Mouse (Mus musculus) hindbrain, embryonic 10.5 days (tissue): ENCODE results near the gene Olfr1135. TPM values are rescaled to one million over a fixed set of nuclear protein-coding genes. Genes with fewer than 3 reads are reported as not detected.

Experiments
- DNase-seq: peaks from one replicate; pipeline ENCODE4 v3.0.0-alpha.2; 2017; ENCODE audit warnings: low spot score
- H3K27ac ChIP-seq: fragments of 300-500 bp; sonication (generic); 2 replicates; pipeline ENCODE4 v1.5.1; 2016; ENCODE audit warnings: mild to moderate bottlenecking, moderate library complexity
- H3K27me3 ChIP-seq: fragments of 300-500 bp; sonication (generic); 2 replicates; pipeline ENCODE4 v1.6.1; 2016; ENCODE audit warnings: mild to moderate bottlenecking; ENCODE audit not compliant: poor library complexity, insufficient read depth, severe bottlenecking
- H3K36me3 ChIP-seq: fragments of 300-500 bp; sonication (generic); 2 replicates; pipeline ENCODE4 v1.6.1; 2016; ENCODE audit warnings: mild to moderate bottlenecking, moderate library complexity
- H3K4me1 ChIP-seq: fragments of 300-500 bp; sonication (generic); replicated peaks from 2 replicates; pipeline ENCODE4 v1.6.1; 2016; ENCODE audit warnings: mild to moderate bottlenecking
- H3K4me3 ChIP-seq: fragments of 300-500 bp; sonication (generic); 2 replicates; pipeline ENCODE4 v1.5.1; 2016; ENCODE audit warnings: mild to moderate bottlenecking, moderate library complexity
- H3K9me3 ChIP-seq: fragments of 300-500 bp; sonication (generic); 2 replicates; pipeline ENCODE4 v1.6.1; 2016; ENCODE audit warnings: mild to moderate bottlenecking, moderate library complexity
- WGBS: fragments of 180-500 bp; shearing (Covaris S2); methylation state at CpG from one replicate; pipeline ENCODE4 v1.1.7; 2016; 5-methylcytosine and 5-hydroxymethylcytosine counted together
- polyA plus RNA-seq: library from polyadenylated mRNA; unstranded; fragments of >200 nt; fragmentation: Nextera tagmentation; extraction: Ambion mirVana; gene quantifications from 2 replicates; pipeline ENCODE4 v1.2.1, GENCODE M21; 2016

Gene Olfr1135
- not detected in 2 replicates for polyA plus RNA-seq

GRCm38 (mm10) chr2:87673564-87673963, at the start of gene Olfr1135:
Olfr1135 (minus strand) TSS chr2:87673664.
- no peaks in the 10 kb centered on the region for H3K9me3 ChIP-seq
- no peak for DNase-seq
- H3K27me3 ChIP-seq: no peaks in the 10 kb centered on the region
- H3K4me3 ChIP-seq: no peak within 1 kb of the TSS
- no peaks in the 10 kb centered on the region for H3K36me3 ChIP-seq
- WGBS: 22% methylated on average over 1 of the region's 1 CpGs
- no peaks in the 10 kb centered on the region for H3K4me1 ChIP-seq
- no peak within 1 kb of the TSS for H3K27ac ChIP-seq

GRCm38 (mm10) chr2:87713079-87713478, 39.6 kb upstream of the Olfr1135 start, which contains the start of gene Olfr1137:
Olfr1137 (minus strand) TSS chr2:87713179.
- H3K4me1 ChIP-seq: no peaks in the 10 kb centered on the region
- H3K27me3 ChIP-seq: no peaks in the 10 kb centered on the region
- H3K36me3 ChIP-seq: no peaks in the 10 kb centered on the region
- DNase-seq: no peak
- H3K4me3 ChIP-seq: no peak within 1 kb of the TSS
- H3K9me3 ChIP-seq: no peaks in the 10 kb centered on the region
- no peak within 1 kb of the TSS for H3K27ac ChIP-seq

GRCm38 (mm10) chr2:87693847-87694246, 20.4 kb upstream of the Olfr1135 start, which contains the start of gene Olfr1136:
Olfr1136 (minus strand) TSS chr2:87693947.
- Histone ChIP-seq H3K4me1 (no peaks in the 10 kb centered on the region), H3K27me3 (no peaks in the 10 kb centered on the region), H3K9me3 (no peaks in the 10 kb centered on the region), H3K36me3 (no peaks in the 10 kb centered on the region), H3K27ac (no peak within 1 kb of the TSS), H3K4me3 (no peak within 1 kb of the TSS)
- no peak for DNase-seq

- DNase-seq: no peak
- H3K4me3 ChIP-seq: no peak within 1 kb of the TSS
- no peaks in the 10 kb centered on the region for H3K36me3 ChIP-seq
- H3K27me3 ChIP-seq: no peaks in the 10 kb centered on the region
- no peaks in the 10 kb centered on the region for H3K9me3 ChIP-seq
- no peak within 1 kb of the TSS for H3K27ac ChIP-seq
- H3K4me1 ChIP-seq: no peaks in the 10 kb centered on the region
- WGBS: 87% methylated on average over 2 of the region's 2 CpGs
Observed at GRCm38 (mm10) chr2:87658360-87658759, 15.1 kb downstream of the Olfr1135 start, which contains the start of gene Olfr1134. Olfr1134 (minus strand) TSS chr2:87658460.

GRCm38 (mm10) chr2:87647274-87647673, 26.2 kb downstream of the Olfr1135 start, which contains the start of gene Olfr1133:
Olfr1133 (minus strand) TSS chr2:87647374.
- no peak for DNase-seq
- Histone ChIP-seq H3K27me3 (no peaks in the 10 kb centered on the region), H3K4me1 (no peaks in the 10 kb centered on the region), H3K27ac (no peak within 1 kb of the TSS), H3K4me3 (no peak within 1 kb of the TSS), H3K36me3 (no peaks in the 10 kb centered on the region), H3K9me3 (no peaks in the 10 kb centered on the region)

GRCm38 (mm10) chr2:87642441-87642840, 31.0 kb downstream of the Olfr1135 start:
- Histone ChIP-seq H3K9me3 (no peaks in the 10 kb centered on the region), H3K36me3 (no peaks in the 10 kb centered on the region), H3K27me3 (no peaks in the 10 kb centered on the region), H3K4me3 (no peak overlapping the region), H3K4me1 (no peaks in the 10 kb centered on the region), H3K27ac (no peak overlapping the region)
- no peak for DNase-seq

- no peak for DNase-seq
Observed at GRCm38 (mm10) chr2:87637435-87637834, 36.0 kb downstream of the Olfr1135 start, which contains the start of gene Olfr1132. Olfr1132 (minus strand) TSS chr2:87637535.

GRCm38 (mm10) chr2:87626804-87627203, 46.7 kb downstream of the Olfr1135 start, which contains the start of gene Olfr1131:
Olfr1131 (plus strand) TSS chr2:87627104.
- Histone ChIP-seq H3K27me3 (no peaks in the 10 kb centered on the region), H3K36me3 (no peaks in the 10 kb centered on the region), H3K4me1 (no peaks in the 10 kb centered on the region), H3K4me3 (no peak within 1 kb of the TSS), H3K9me3 (0 out of 2 replicates have a peak, but pooled peaks cover 2% of the 10 kb centered on the region), H3K27ac (no peak within 1 kb of the TSS)
- WGBS: 73% methylated on average over 3 of the region's 3 CpGs
- DNase-seq: no peak

More at GRCm38 (mm10) chr2:87637435-87637834, 36.0 kb downstream of the Olfr1135 start, which contains the start of gene Olfr1132:
- H3K27me3 ChIP-seq: no peaks in the 10 kb centered on the region
- H3K4me3 ChIP-seq: no peak within 1 kb of the TSS
- H3K36me3 ChIP-seq: no peaks in the 10 kb centered on the region
- H3K27ac ChIP-seq: no peak within 1 kb of the TSS
- no peaks in the 10 kb centered on the region for H3K9me3 ChIP-seq
- H3K4me1 ChIP-seq: no peaks in the 10 kb centered on the region

Other genes with a start within 250 kb of the Olfr1135 start
- 0.07 and 0.10 TPM in 2 replicates for gene Olfr1124, start 243.4 kb downstream of the Olfr1135 start, polyA plus RNA-seq
- gene Olfr1126, start 219.7 kb downstream of the Olfr1135 start, polyA plus RNA-seq: not detected in 2 replicates
- gene Pramel7, start 176.6 kb downstream of the Olfr1135 start, polyA plus RNA-seq: not detected in 2 replicates
- gene Pramel6, start 167.1 kb downstream of the Olfr1135 start, polyA plus RNA-seq: not detected in 2 replicates
- not detected in 2 replicates for gene Olfr153, start 141.9 kb downstream of the Olfr1135 start, polyA plus RNA-seq
- not detected in 2 replicates for gene Olfr1128, start 128.1 kb downstream of the Olfr1135 start, polyA plus RNA-seq
- gene Olfr1129, start 99.8 kb downstream of the Olfr1135 start, polyA plus RNA-seq: not detected in 2 replicates
- not detected in 2 replicates for gene Olfr1130, start 67.5 kb downstream of the Olfr1135 start, polyA plus RNA-seq
- not detected in 2 replicates for gene Olfr1131, start 46.6 kb downstream of the Olfr1135 start, polyA plus RNA-seq
- not detected in 2 replicates for gene Olfr1132, start 36.1 kb downstream of the Olfr1135 start, polyA plus RNA-seq
- gene Olfr1133, start 26.3 kb downstream of the Olfr1135 start, polyA plus RNA-seq: not detected in 2 replicates
- gene Olfr1134, start 15.2 kb downstream of the Olfr1135 start, polyA plus RNA-seq: not detected in 2 replicates
- not detected in 2 replicates for gene Olfr1136, start 20.3 kb upstream of the Olfr1135 start, polyA plus RNA-seq
- not detected in 2 replicates for gene Olfr1137, start 39.5 kb upstream of the Olfr1135 start, polyA plus RNA-seq
- not detected in 2 replicates for gene Olfr1138, start 66.3 kb upstream of the Olfr1135 start, polyA plus RNA-seq
- not detected in 2 replicates for gene Olfr1140, start 70.1 kb upstream of the Olfr1135 start, polyA plus RNA-seq
- gene Olfr1141, start 80.3 kb upstream of the Olfr1135 start, polyA plus RNA-seq: not detected in 2 replicates
- not detected in 2 replicates for gene Olfr152, start 105.8 kb upstream of the Olfr1135 start, polyA plus RNA-seq
- gene Olfr1143, start 126.9 kb upstream of the Olfr1135 start, polyA plus RNA-seq: not detected in 2 replicates
- not detected in 2 replicates for gene Olfr1145, start 136.2 kb upstream of the Olfr1135 start, polyA plus RNA-seq
- not detected in 2 replicates for gene Olfr1148, start 156.9 kb upstream of the Olfr1135 start, polyA plus RNA-seq
- gene Olfr1150-ps1, start 170.3 kb upstream of the Olfr1135 start, polyA plus RNA-seq: not detected in 2 replicates
- not detected in 2 replicates for gene Olfr1151, start 182.2 kb upstream of the Olfr1135 start, polyA plus RNA-seq
- not detected in 2 replicates for gene Olfr1152, start 192.8 kb upstream of the Olfr1135 start, polyA plus RNA-seq
- not detected in 2 replicates for gene Olfr1153, start 221.3 kb upstream of the Olfr1135 start, polyA plus RNA-seq
- gene Olfr1154, start 231.5 kb upstream of the Olfr1135 start, polyA plus RNA-seq: not detected in 2 replicates